Comparison of ENCODE assay signal across 10 mouse cellular contexts in genomic region chr6:120821715-120822114, GRCm38 (mm10). TPM values are rescaled to one million over a fixed set of nuclear protein-coding genes. Genes with fewer than 3 reads are reported as not detected.
DNase-seq lines count a peak whose midpoint lies in the region; ATAC-seq and TF ChIP-seq lines count a peak whose summit lies in the region.
"Had no signal": no experiment of that assay in that cellular context is flagged by ENCODE, and none has a peak within 500 bp of the region (broad histone marks: within the 10 kb centered on the region; RNA-seq: fewer than 3 reads in every experiment).

No protein-coding gene starts in this region.

- DNase-seq in lung, adult 2 months = no peak
- no peak for DNase-seq in lung, postnatal 36 days
- no peak for DNase-seq in right cerebral cortex, adult 18-20 months
- DNase-seq in left cerebral cortex, adult 11 months (ENCODE audit: low spot score) = no peak
- no peak for DNase-seq in thymus, adult 18-20 months
- DNase-seq: kidney, postnatal 14 days; right cerebral cortex, postnatal 4 days had no signal

- H3K4me3 ChIP-seq in lung, adult 2 months (replicated peaks; ENCODE audit: extremely low read depth, low read depth, low read length) = peak overlapping the region; percentile 98
- H3K4me3 ChIP-seq in embryonic facial prominence, embryonic 13.5 days = peak overlapping the region; percentile 93
- peak overlapping the region; percentile 77 for H3K4me3 ChIP-seq in intestine, postnatal 0 days (ENCODE audit: low read depth, low read length)
- H3K4me3 ChIP-seq in neural tube, embryonic 14.5 days (ENCODE audit: low read depth, low read length) = peak overlapping the region; percentile 92

- peaks cover 5% of the 10 kb centered on the region for H3K4me1 ChIP-seq in lung, adult 2 months (ENCODE audit: control insufficient read depth, insufficient read depth, low read length)
- H3K4me1 ChIP-seq in embryonic facial prominence, embryonic 13.5 days = peaks cover 10% of the 10 kb centered on the region
- no peaks in the 10 kb centered on the region for H3K4me1 ChIP-seq in intestine, postnatal 0 days (replicated peaks; ENCODE audit: control insufficient read depth, insufficient read depth, low read length)
- H3K4me1 ChIP-seq in neural tube, embryonic 14.5 days (ENCODE audit: control insufficient read depth, insufficient read depth, low read length) = peaks cover 6% of the 10 kb centered on the region; the same call in 1 of the 2 replicates

- no peaks in the 10 kb centered on the region for H3K27me3 ChIP-seq in embryonic facial prominence, embryonic 13.5 days
- H3K27me3 ChIP-seq in intestine, postnatal 0 days (replicated peaks; ENCODE audit: control insufficient read depth, insufficient read depth, low read length) = no peaks in the 10 kb centered on the region
- H3K27me3 ChIP-seq in neural tube, embryonic 14.5 days (ENCODE audit: control insufficient read depth, insufficient read depth, low read length) = no peaks in the 10 kb centered on the region

- peaks cover 23% of the 10 kb centered on the region for H3K36me3 ChIP-seq in embryonic facial prominence, embryonic 13.5 days
- peaks cover 20% of the 10 kb centered on the region for H3K36me3 ChIP-seq in intestine, postnatal 0 days (ENCODE audit: control insufficient read depth, insufficient read depth)
- H3K36me3 ChIP-seq in neural tube, embryonic 14.5 days (ENCODE audit: control insufficient read depth, insufficient read depth, low read length) = peaks cover 11% of the 10 kb centered on the region

- WGBS in lung, adult 2 months = 35% methylated on average over 5 of the region's 5 CpGs
- 52% methylated on average over 5 of the region's 5 CpGs for WGBS in embryonic facial prominence, embryonic 13.5 days
- WGBS in intestine, postnatal 0 days = 38% methylated on average over 5 of the region's 5 CpGs
- 56% methylated on average over 5 of the region's 5 CpGs for WGBS in neural tube, embryonic 14.5 days

- H3K9me3 ChIP-seq in embryonic facial prominence, embryonic 13.5 days = 0 out of 2 replicates have a peak, but pooled peaks cover 2% of the 10 kb centered on the region
- H3K9me3 ChIP-seq in intestine, postnatal 0 days (ENCODE audit: control insufficient read depth) = no peaks in the 10 kb centered on the region
- H3K9me3 ChIP-seq in neural tube, embryonic 14.5 days (ENCODE audit: control insufficient read depth, low read length) = no peaks in the 10 kb centered on the region

- no peak overlapping the region for H3K27ac ChIP-seq in embryonic facial prominence, embryonic 13.5 days
- no peak overlapping the region for H3K27ac ChIP-seq in intestine, postnatal 0 days (ENCODE audit: low read depth, low read length)
- no peak overlapping the region; the same call in 1 of the 2 replicates for H3K27ac ChIP-seq in neural tube, embryonic 14.5 days (ENCODE audit: low read depth, low read length)

- peak overlapping the region; percentile 77 for H3K4me2 ChIP-seq in embryonic facial prominence, embryonic 13.5 days
- peak overlapping the region; percentile 65 for H3K4me2 ChIP-seq in intestine, postnatal 0 days (replicated peaks; ENCODE audit: low read depth)
- peak overlapping the region; percentile 76 for H3K4me2 ChIP-seq in neural tube, embryonic 14.5 days (ENCODE audit: low read depth, low read length)

- ATAC-seq in embryonic facial prominence, embryonic 13.5 days (ENCODE audit: insufficient number of reproducible peaks, insufficient read depth, low FRiP score, low TSS enrichment, low read depth) = no peak
- ATAC-seq in intestine, postnatal 0 days = no peak
- ATAC-seq in neural tube, embryonic 14.5 days (ENCODE audit: low read depth) = no peak

- no peak for TF ChIP-seq POLR2A in lung, adult 2 months (IDR thresholded peaks at IDR 0.05; ENCODE audit: borderline replicate concordance, extremely low read depth, low read depth, low read length)

- peak overlapping the region; percentile 92 for H3K9ac ChIP-seq in embryonic facial prominence, embryonic 13.5 days
- H3K9ac ChIP-seq in intestine, postnatal 0 days (ENCODE audit: low read depth, low read length) = peak overlapping the region; percentile 82
- peak overlapping the region; percentile 83; the same call in 1 of the 2 replicates for H3K9ac ChIP-seq in neural tube, embryonic 14.5 days (replicated peaks; ENCODE audit: low read depth, low read length)

- TF ChIP-seq CTCF in lung, adult 2 months (IDR thresholded peaks at IDR 0.05; ENCODE audit: insufficient read depth, low read length) = no peak
- no peak for TF ChIP-seq CTCF in intestine, postnatal 0 days (IDR thresholded peaks at IDR 0.05; ENCODE audit: low read depth)

RNA-seq across cellular contexts. Expression of gene Atp6v1e1, which starts 0.9 kb away (rescaled TPM):
- polyA plus RNA-seq in lung, adult 2 months (2012; rRNA removed) = 115 and 161 TPM in 2 replicates
- 118 and 124 TPM in 2 replicates for polyA plus RNA-seq in embryonic facial prominence, embryonic 13.5 days (2015; fragmentation: Nextera tagmentation; extraction: Ambion mirVana)
- polyA plus RNA-seq in intestine, postnatal 0 days (2015; fragmentation: Nextera tagmentation; extraction: Ambion mirVana) = 297 and 300 TPM in 2 replicates
- polyA plus RNA-seq in neural tube, embryonic 14.5 days (2014; fragmentation: Nextera tagmentation; extraction: Ambion mirVana) = 316 and 335 TPM in 2 replicates

RNA-seq across cellular contexts. Expression of gene Bcl2l13, which starts 14.3 kb away (rescaled TPM):
- 17.3 and 21.1 TPM in 2 replicates for polyA plus RNA-seq in lung, adult 2 months (2012; rRNA removed)
- 26.5 and 27.7 TPM in 2 replicates for polyA plus RNA-seq in embryonic facial prominence, embryonic 13.5 days (2015; fragmentation: Nextera tagmentation; extraction: Ambion mirVana)
- 9.4 and 9.9 TPM in 2 replicates for polyA plus RNA-seq in intestine, postnatal 0 days (2015; fragmentation: Nextera tagmentation; extraction: Ambion mirVana)
- 22.3 and 27.5 TPM in 2 replicates for polyA plus RNA-seq in neural tube, embryonic 14.5 days (2014; fragmentation: Nextera tagmentation; extraction: Ambion mirVana)

RNA-seq across cellular contexts. Expression of gene Slc25a18, which starts 48.3 kb away (rescaled TPM):
- 0.74 and 1.6 TPM in 2 replicates for polyA plus RNA-seq in lung, adult 2 months (2012; rRNA removed)
- 0.22 and 0.24 TPM in 2 replicates for polyA plus RNA-seq in embryonic facial prominence, embryonic 13.5 days (2015; fragmentation: Nextera tagmentation; extraction: Ambion mirVana)
- not detected in 2 replicates for polyA plus RNA-seq in intestine, postnatal 0 days (2015; fragmentation: Nextera tagmentation; extraction: Ambion mirVana)
- polyA plus RNA-seq in neural tube, embryonic 14.5 days (2014; fragmentation: Nextera tagmentation; extraction: Ambion mirVana) = 17.2 and 29.1 TPM in 2 replicates
